Mouse (Mus musculus) NIH3T3 (cell line): ENCODE measurements at regions not wholly inside any gene's neighbourhood (a gene's known extent, or its start where the extent isn't known, plus 50 kb on each side); places are given as distances from the start of the nearest gene placed in this dataset.

ENCODE experiments used
- DNase-seq: peaks from one replicate; pipeline ENCODE4 v3.0.0-alpha.2; 2012; ENCODE audit warnings: low read depth

- DNase-seq, result no peak
Measured at GRCm38 (mm10) chr11:40624126-40624778, 70.8 kb downstream of the Mat2b start.

GRCm38 (mm10) chr11:40620036-40620435 is 75.0 kb downstream of the Mat2b start:
- no peak for DNase-seq

- DNase-seq, result no peak
Measured at GRCm38 (mm10) chr11:40603008-40603407, 92.0 kb downstream of the Mat2b start.

- DNase-seq, result peak; percentile 81
Measured at GRCm38 (mm10) chr11:40601572-40601909, 93.5 kb downstream of the Mat2b start.

DNA sequence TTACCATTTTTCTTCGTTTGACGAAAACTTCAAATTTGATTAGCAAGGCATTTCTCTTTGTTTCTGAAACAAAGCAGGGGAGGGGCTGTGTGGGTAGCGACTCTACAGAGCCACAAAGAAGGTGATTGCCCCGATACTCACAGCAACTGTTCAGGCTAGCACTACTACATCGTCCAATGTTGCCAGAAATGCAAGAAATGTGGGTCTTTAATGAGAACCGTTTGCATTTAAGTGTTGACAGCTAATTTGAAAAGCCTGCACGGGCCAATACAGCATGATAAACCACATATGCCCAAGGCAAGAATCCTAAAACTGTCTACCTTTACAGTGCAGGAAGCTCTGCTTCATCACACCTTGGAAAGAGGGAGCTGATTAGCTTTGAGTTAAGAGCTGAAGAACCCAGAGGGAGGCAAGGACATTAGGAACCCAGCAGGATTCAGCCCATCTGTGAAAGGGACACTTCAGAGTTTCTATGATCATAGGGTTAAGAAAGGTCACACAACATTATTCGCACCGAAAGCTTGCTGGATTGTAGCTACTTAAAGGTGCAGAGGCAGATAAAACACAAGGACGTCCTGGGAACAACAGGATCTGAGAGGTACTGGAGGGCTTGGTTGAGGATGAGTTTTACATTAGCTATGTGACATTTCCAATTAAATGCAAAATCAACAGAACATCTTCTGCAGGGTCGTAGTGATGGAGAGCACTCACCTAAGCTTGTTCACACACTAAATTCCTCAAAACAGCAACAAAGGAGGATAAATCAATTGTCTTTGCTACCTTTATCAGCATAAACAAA is 94.0 kb downstream of the Mat2b start:
- no peak for DNase-seq

DNA sequence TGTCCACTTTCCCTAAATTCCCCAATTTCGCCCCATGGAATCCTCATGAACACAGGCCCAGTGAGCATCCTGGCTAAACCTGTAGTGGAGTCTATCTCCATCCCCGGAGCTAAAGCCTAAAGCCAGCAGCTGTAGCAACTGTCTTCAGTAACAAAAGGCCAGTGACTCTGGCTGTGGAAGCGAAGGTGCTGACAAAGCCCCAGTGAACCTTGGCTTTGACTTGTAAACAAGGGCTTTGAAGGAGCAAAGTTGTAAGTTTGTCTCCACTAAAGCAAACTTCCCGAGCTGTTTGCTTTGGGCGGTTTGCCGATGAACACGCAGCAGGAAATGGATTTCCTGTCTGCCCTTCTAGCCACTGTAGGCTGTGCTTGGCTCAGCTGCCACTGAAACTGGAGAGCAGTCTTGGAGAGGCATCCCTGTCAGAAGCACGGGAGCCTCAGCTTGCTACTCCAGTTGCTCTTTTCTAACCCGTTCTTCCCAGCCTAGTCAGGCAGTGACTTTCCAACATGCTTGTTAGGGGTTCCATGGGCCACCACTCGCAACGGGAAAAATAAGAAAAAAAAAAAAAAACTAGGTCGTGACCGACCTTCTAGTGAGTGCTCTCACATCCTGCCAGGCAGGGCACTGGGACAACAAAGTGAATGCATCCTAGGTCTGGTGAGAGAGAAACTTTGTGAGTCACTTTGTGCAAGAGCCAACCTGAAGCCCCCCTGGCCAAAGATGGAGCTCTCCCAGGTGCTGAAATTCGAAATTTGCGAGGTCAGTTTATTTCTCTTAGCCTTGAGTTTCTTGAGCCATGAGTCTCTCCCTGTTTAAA is 94.8 kb downstream of the Mat2b start:
- peak; percentile 72 for DNase-seq

- peak; percentile 6 for DNase-seq
Measured at GRCm38 (mm10) chr11:40596347-40596746, 98.7 kb downstream of the Mat2b start.

GRCm38 (mm10) chr11:40592056-40592455 is 102.9 kb downstream of the Mat2b start:
- peak; percentile 81 for DNase-seq

DNA sequence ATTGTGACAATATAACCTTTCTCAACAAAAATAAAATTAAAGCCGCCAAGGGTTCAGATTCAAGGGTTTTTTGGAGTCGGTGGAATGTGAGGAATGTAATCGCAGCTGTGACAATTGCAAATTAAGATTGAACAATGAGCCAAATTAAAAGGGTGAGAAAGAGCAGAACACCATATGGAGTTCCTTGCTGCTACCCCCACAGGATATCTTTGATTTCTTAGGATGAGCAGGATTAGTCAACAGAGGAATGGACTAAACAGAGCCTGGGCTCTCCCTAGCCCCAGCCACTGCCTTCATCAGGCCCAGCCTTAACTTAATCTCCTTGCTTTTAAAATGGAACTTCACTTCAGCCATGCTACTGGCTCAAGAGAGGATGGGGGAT is 121.3 kb downstream of the Mat2b start:
- DNase-seq, result no peak

DNA sequence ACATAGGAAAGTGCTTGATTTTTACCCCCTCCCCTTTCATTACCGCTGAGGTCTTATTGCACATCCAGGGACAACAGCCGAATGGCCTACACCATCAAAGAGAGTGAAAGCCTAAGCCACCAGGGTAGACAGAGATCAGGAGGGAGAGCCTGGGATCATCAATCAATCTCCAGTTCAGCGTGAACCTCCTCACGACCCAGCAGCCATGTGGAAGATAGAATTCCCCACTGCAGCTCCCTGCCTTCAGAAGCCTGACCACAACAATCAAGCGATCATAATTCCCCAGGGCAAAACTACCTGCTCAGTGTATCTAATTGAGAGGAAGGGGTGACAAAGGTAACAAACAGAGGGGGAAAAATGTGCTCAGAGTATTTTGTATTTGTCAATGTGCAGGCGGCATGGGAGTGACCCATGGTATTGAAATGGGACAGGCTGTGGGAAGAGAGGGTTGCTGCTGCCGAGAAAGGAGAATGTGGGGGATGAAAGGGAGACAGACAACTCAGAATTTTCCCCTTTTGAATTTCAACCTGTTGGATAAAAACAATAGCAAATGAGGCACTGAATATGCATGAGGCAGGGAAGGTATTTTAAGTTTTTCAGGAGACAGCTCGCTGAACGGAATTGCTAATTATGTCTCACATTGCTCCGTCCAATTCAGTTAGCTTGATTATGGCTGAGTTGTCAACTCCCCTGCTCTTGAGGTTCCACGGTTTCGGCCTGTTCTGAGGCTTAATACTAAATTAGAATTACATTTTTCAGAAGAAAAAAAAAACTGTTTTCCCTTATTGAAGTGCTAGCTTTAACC is 121.8 kb downstream of the Mat2b start:
- DNase-seq, result no peak

- no peak for DNase-seq
Measured at GRCm38 (mm10) chr11:40562866-40563265, 132.1 kb downstream of the Mat2b start.

GRCm38 (mm10) chr11:40561983-40562382 is 133.0 kb downstream of the Mat2b start:
- no peak for DNase-seq

DNA sequence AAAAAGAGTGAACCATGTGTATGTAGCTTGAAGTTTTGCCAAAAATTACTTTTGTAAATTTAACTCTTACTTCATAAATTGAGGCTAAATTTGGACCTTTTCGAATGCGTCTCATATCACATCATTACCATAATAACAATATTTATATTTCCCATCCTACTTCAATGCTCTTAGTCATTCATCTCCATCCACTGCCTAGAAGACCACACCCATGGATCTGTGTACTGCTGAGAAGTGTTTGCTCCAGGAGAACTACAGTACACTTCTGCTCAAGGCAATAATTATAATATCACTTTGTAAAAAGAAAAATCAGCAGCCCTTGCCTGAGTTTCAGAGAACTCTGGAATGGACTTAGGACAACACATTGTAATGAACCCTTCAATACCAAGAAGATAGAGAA is 133.6 kb downstream of the Mat2b start:
- DNase-seq, result no peak

GRCm38 (mm10) chr11:40558486-40558885 is 136.5 kb downstream of the Mat2b start:
- no peak for DNase-seq

- DNase-seq, result no peak
Measured at GRCm38 (mm10) chr11:40554867-40555794, 139.9 kb downstream of the Mat2b start.

- DNase-seq, result peak; percentile 68
Measured at GRCm38 (mm10) chr11:40552054-40552453, 142.9 kb downstream of the Mat2b start.

- DNase-seq, result no peak
Measured at GRCm38 (mm10) chr11:40546596-40546995, 148.4 kb downstream of the Mat2b start.

- DNase-seq, result no peak
Measured at GRCm38 (mm10) chr11:40545537-40545936, 149.5 kb downstream of the Mat2b start.

GRCm38 (mm10) chr11:40540229-40540628 is 154.8 kb downstream of the Mat2b start:
- no peak for DNase-seq

GRCm38 (mm10) chr11:40539776-40540175 is 155.2 kb downstream of the Mat2b start:
- no peak for DNase-seq

GRCm38 (mm10) chr11:40536236-40536765 is 158.7 kb downstream of the Mat2b start:
- DNase-seq, result peak; percentile 19
